Mouse (Mus musculus): Measurements from ENCODE around the gene Ttc7b. TPM values are rescaled to one million over a fixed set of nuclear protein-coding genes. Genes with fewer than 3 reads are reported as not detected.

Ttc7b gene
- total RNA-seq, 1 experiment, result 19.0 TPM

DNA sequence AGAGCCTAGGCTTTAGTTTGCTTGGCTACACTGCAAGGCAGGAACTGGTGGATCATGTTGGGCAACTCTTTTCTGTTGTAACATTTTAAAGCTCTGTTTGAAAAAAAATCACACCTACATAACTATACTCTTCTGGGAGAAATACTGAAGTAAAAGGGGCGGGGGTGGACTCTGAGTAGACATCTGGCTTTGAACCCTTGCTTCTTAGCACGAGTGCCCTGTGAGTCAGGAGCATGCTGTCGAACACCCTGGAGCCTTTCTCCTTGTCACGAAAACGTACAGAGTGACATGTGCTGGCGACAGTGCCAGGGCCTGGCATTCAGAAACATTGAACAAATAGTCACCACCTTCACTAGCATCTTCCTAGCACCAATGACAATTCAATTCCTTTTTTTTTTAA lies 43.2 kb downstream of the Ttc7b start:
- no peak for DNase-seq (ENCODE audit: low read depth, low spot score)
- no peaks in the 10 kb centered on the region; the same call in 1 of the 2 replicates for H3K36me3 ChIP-seq (ENCODE audit: control insufficient read depth, insufficient read depth, low read length, poor library complexity, severe bottlenecking)
- no peaks in the 10 kb centered on the region for H3K9me3 ChIP-seq (ENCODE audit: control insufficient read depth, insufficient read depth, low read depth, low read length)
- in situ Hi-C loops (cut with MboI; ENCODE audit: low sequenced_read_pairs in 2 of 2, unreplicated experiment in 2 of 2), result no loop called here
- H3K9ac ChIP-seq (ENCODE audit: insufficient read depth, low read depth, low read length, poor library complexity, severe bottlenecking), result no peak overlapping the region
- peaks cover 4 to 6% of the 10 kb centered on the region in 2 experiments; a peak in 3 of 4 replicates for H3K4me1 ChIP-seq (ENCODE audit: control insufficient read depth in 2 of 2, insufficient read depth in 2 of 2, low read length in 2 of 2, poor library complexity in 1 of 2)
- no peak overlapping the region for H3K4me3 ChIP-seq (ENCODE audit: insufficient read depth in 1 of 2, low read depth in 1 of 2, low read length in 2 of 2, poor library complexity in 1 of 2, severe bottlenecking in 1 of 2)
- no peak for TF ChIP-seq ZC3H11A (IDR thresholded peaks at IDR 0.05; ENCODE audit: borderline replicate concordance, low read depth, low read length)
- no peak for TF ChIP-seq CHD2 (IDR thresholded peaks at IDR 0.05; ENCODE audit: low read depth, low read length)
- no peak for TF ChIP-seq HCFC1 (IDR thresholded peaks at IDR 0.05; ENCODE audit: borderline replicate concordance, insufficient read depth, low read length)
- no peak for TF ChIP-seq ZNF384 (IDR thresholded peaks at IDR 0.05; ENCODE audit: low read depth, low read length)
- TF ChIP-seq MAFK (IDR thresholded peaks at IDR 0.05; ENCODE audit: insufficient read depth, low read depth, low read length), result no peak
- H3K27ac ChIP-seq (ENCODE audit: insufficient read depth, low read depth, low read length, poor library complexity, severe bottlenecking), result no peak overlapping the region

DNA sequence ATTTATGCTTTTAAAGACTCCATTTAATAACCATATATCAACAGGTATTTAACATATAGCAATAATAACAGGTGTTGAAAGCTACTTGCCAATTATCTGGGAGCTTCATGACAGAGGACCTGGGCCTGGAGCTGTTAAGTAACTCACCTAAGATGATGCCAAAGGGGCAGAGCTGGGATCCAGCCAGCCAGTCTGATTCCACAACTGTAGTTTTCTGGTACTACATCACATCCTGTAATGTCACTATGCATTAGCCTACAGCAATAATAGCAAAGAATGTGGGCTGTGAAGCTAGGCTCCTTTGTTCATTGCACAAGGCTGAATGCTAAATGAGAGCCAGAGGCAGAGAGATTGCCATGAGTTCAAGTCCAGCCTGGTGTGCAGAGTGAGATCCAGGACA lies 44.3 kb downstream of the Ttc7b start:
- no peak for DNase-seq (ENCODE audit: low read depth, low spot score)
- Histone ChIP-seq H3K36me3 (ENCODE audit: control insufficient read depth, insufficient read depth, low read length, poor library complexity, severe bottlenecking) (no peaks in the 10 kb centered on the region; the same call in 1 of the 2 replicates), H3K9me3 (ENCODE audit: control insufficient read depth, insufficient read depth, low read depth, low read length) (no peaks in the 10 kb centered on the region), H3K27ac (ENCODE audit: insufficient read depth, low read depth, low read length, poor library complexity, severe bottlenecking) (no peak overlapping the region), H3K4me1 (ENCODE audit: control insufficient read depth in 2 of 2, insufficient read depth in 2 of 2, low read length in 2 of 2, poor library complexity in 1 of 2) (peaks cover 2 to 4% of the 10 kb centered on the region in 2 experiments; a peak in 3 of 4 replicates), H3K9ac (ENCODE audit: insufficient read depth, low read depth, low read length, poor library complexity, severe bottlenecking) (no peak overlapping the region), H3K4me3 (ENCODE audit: insufficient read depth in 1 of 2, low read depth in 1 of 2, low read length in 2 of 2, poor library complexity in 1 of 2, severe bottlenecking in 1 of 2) (no peak overlapping the region)
- in situ Hi-C loops (cut with MboI; ENCODE audit: low sequenced_read_pairs in 2 of 2, unreplicated experiment in 2 of 2), result no loop called here
- TF ChIP-seq MAFK (IDR thresholded peaks at IDR 0.05; ENCODE audit: insufficient read depth, low read depth, low read length) (no peak), HCFC1 (IDR thresholded peaks at IDR 0.05; ENCODE audit: borderline replicate concordance, insufficient read depth, low read length) (no peak), ZC3H11A (IDR thresholded peaks at IDR 0.05; ENCODE audit: borderline replicate concordance, low read depth, low read length) (no peak)

DNA sequence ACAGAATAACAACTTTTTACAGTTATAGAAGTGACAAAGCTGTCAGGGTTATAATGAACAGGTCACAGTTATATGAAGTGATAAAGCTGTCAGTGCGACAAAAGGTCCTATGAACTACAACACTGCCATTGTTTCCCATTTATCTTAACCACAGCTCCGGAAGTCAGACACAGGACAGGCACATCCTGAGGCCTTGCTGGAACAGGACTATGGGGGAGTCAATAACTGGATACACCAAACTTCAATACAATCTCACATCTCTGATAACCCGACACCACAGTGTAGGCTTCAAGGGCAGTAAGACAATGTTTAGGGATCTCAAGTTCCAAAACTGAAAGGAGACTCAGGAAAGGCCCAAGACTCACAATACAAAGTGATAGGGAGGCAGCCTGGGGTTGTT lies 45.1 kb downstream of the Ttc7b start:
- H3K27ac ChIP-seq (ENCODE audit: insufficient read depth, low read depth, low read length, poor library complexity, severe bottlenecking), result no peak overlapping the region
- no peaks in the 10 kb centered on the region; the same call in 1 of the 2 replicates for H3K36me3 ChIP-seq (ENCODE audit: control insufficient read depth, insufficient read depth, low read length, poor library complexity, severe bottlenecking)
- in situ Hi-C loops (cut with MboI; ENCODE audit: low sequenced_read_pairs in 2 of 2, unreplicated experiment in 2 of 2), result no loop called here
- H3K4me1 ChIP-seq (ENCODE audit: control insufficient read depth in 2 of 2, insufficient read depth in 2 of 2, low read length in 2 of 2, poor library complexity in 1 of 2), result peaks cover 0 to 4% of the 10 kb centered on the region in 2 experiments; a peak in 2 of 4 replicates
- TF ChIP-seq ZC3H11A (IDR thresholded peaks at IDR 0.05; ENCODE audit: borderline replicate concordance, low read depth, low read length) (no peak), CHD2 (IDR thresholded peaks at IDR 0.05; ENCODE audit: low read depth, low read length) (no peak), ZNF384 (IDR thresholded peaks at IDR 0.05; ENCODE audit: low read depth, low read length) (no peak), MAFK (IDR thresholded peaks at IDR 0.05; ENCODE audit: insufficient read depth, low read depth, low read length) (no peak), HCFC1 (IDR thresholded peaks at IDR 0.05; ENCODE audit: borderline replicate concordance, insufficient read depth, low read length) (no peak)
- H3K9me3 ChIP-seq (ENCODE audit: control insufficient read depth, insufficient read depth, low read depth, low read length), result no peaks in the 10 kb centered on the region
- no peak for DNase-seq (ENCODE audit: low read depth, low spot score)
- H3K9ac ChIP-seq (ENCODE audit: insufficient read depth, low read depth, low read length, poor library complexity, severe bottlenecking), result no peak overlapping the region
- no peak overlapping the region for H3K4me3 ChIP-seq (ENCODE audit: insufficient read depth in 1 of 2, low read depth in 1 of 2, low read length in 2 of 2, poor library complexity in 1 of 2, severe bottlenecking in 1 of 2)

DNA sequence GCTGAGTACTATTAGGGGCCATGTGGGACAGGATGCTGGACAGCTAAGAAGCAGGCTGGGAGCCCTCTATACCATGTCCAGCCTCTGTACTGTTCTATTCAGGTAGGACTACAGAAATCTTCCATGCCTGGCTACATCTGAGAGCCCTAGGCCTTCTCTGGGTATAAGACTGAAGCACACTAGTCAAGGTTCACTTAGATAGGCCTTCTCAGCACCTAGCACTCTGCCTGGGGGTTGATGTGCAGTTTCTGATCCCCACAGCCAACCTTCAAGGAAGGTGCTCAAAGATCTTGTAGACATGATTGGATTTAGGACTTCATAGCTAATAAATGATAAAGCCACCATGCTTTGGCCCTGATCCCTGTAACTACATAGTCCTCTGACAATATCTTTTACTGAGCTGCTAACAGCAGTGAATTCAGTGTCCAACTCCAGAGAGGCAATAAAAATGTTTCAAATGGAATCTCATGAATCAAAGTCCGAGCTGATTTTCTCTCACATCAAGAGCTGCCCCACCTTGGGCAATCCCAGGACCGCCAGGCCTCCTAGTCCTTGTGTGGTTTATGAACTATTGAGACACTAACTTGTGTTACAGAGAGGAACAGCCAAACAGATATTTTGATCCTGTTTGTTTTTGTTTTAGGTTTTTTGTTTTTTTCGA lies 45.8 kb downstream of the Ttc7b start:
- Histone ChIP-seq H3K4me1 (ENCODE audit: control insufficient read depth in 2 of 2, insufficient read depth in 2 of 2, low read length in 2 of 2, poor library complexity in 1 of 2) (no peaks in the 10 kb centered on the region), H3K4me3 (ENCODE audit: insufficient read depth in 1 of 2, low read depth in 1 of 2, low read length in 2 of 2, poor library complexity in 1 of 2, severe bottlenecking in 1 of 2) (no peak overlapping the region), H3K9me3 (ENCODE audit: control insufficient read depth, insufficient read depth, low read depth, low read length) (no peaks in the 10 kb centered on the region), H3K36me3 (ENCODE audit: control insufficient read depth, insufficient read depth, low read length, poor library complexity, severe bottlenecking) (no peaks in the 10 kb centered on the region; the same call in 1 of the 2 replicates), H3K27ac (ENCODE audit: insufficient read depth, low read depth, low read length, poor library complexity, severe bottlenecking) (no peak overlapping the region), H3K9ac (ENCODE audit: insufficient read depth, low read depth, low read length, poor library complexity, severe bottlenecking) (no peak overlapping the region)
- TF ChIP-seq ZC3H11A (IDR thresholded peaks at IDR 0.05; ENCODE audit: borderline replicate concordance, low read depth, low read length) (no peak), HCFC1 (IDR thresholded peaks at IDR 0.05; ENCODE audit: borderline replicate concordance, insufficient read depth, low read length) (no peak), ZNF384 (IDR thresholded peaks at IDR 0.05; ENCODE audit: low read depth, low read length) (no peak), CHD2 (IDR thresholded peaks at IDR 0.05; ENCODE audit: low read depth, low read length) (no peak), MAFK (IDR thresholded peaks at IDR 0.05; ENCODE audit: insufficient read depth, low read depth, low read length) (no peak)
- DNase-seq (ENCODE audit: low read depth, low spot score), result no peak
- in situ Hi-C loops (cut with MboI; ENCODE audit: low sequenced_read_pairs in 2 of 2, unreplicated experiment in 2 of 2), result no loop called here
